Mouse (Mus musculus) brain, embryonic 18.5 days (tissue): ENCODE data around the gene Arpc3.
"Not testable (repeated sequence)": the region's sequence is repeated elsewhere in the genome, so short reads cannot be mapped to it uniquely, and the experiment has no call there.

ENCODE experiments used
- DNase-seq: peaks from one replicate; pipeline ENCODE4 v3.0.0-alpha.2; 2012; ENCODE audit warnings: low read depth, low spot score

The Arpc3 gene

DNA sequence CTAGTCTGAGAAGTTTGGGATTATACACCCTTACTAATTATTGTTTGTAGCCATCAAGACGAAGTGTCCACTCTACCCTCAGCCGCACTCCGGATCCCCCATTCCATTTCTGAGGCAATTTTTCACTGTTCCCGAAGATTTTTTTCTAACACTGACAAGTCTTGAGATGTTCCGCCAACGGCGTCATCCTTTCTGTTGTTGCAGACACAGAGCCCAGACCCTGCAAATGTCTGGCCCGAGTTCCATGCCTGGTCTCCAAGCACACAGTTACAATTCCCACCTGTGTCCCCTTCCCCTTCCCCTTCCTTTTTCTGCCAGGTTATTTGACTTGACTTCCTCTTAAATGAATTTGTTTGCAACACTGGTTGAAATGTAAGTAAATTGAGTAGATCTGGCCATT is 8.2 kb downstream of the Arpc3 start:
- DNase-seq: no peak

DNA sequence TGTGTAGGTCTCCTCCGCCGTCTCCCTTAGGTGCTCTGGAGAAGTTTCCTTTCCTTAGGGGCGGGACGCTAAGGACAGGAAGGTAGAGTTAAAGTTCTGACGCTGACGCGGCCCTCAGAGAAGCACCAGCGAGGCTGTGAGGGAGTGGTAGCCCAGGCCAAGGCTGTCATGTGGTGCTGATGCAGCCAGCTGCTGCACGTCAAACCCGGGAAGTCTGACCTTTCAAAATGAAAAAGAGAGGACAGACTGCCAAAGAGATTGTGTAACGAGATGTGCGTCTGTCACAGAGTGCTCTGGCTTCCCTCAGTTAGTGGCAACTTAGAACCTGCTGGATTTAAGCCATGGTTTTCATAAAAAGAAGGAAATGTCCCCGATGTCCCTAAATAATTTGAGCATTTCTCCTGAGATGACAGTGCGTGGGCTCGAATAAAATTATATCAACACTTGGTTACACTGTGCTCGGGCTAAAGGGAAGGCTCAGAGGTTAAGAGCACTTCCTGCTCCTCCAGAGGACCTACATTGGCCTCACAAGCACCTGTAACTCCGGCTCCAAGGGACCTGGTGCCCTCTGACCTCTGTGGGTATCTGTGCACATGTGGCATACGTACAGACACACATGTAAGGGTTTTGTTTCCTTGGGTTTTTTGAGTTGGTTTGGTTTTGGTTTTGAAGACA is 9.1 kb downstream of the Arpc3 start:
- DNase-seq: no peak

DNA sequence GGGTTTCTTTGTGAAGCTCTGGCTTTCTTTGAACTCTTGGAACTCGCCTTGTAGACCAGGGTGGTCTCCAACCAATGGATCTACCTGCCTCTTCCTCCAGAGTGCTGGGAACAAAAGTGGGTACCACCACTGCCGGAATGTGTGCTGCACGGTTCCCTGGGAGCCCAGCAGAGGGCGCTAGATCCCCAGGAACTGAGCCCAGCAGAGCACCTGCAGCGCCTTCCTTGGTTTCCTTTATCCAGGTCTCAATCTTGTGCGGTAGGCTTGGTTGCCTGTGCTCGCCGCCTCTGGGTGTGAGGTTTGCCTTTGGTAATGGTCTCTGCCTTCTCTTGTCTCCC is 9.6 kb downstream of the Arpc3 start:
- DNase-seq: no peak

DNA sequence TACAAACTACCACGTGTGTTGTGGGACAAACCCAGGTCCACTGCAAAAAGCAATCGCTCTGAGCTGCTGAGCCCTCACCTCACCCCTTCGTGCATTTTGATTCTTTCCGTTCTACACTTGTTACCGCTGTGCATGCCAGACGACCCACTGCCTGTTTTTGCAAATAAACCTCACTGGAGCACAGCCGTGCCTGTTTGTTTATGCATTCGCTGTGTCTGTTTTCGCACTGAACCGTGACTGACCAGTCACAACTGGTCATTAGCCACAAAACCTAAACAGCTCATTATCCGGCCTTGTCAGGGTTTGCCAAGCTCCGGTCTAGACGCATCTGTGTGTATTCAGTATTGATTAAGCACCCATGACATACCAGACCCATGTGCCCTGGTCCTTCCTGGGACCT is 10.5 kb downstream of the Arpc3 start:
- no peak for DNase-seq

DNA sequence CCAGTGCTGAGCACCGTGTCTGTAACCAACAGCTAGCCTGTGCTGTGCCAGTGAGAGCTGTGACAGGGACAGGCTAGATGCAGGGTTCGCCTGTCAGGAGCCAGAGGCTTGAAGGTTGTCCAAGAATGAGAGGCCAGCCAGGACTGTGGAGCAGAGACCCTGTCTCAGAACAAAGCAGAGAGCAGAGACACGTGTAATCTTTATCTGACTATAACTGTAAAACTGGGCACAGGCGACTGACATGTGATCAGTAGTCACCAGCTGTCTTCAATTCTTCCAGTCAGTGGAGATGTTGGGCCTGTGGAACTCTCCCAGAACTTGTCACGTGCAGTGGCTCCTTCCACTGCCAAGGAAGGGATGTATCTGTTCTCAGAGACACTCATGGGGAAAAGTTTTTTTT is 11.1 kb downstream of the Arpc3 start:
- DNase-seq: no peak

DNA sequence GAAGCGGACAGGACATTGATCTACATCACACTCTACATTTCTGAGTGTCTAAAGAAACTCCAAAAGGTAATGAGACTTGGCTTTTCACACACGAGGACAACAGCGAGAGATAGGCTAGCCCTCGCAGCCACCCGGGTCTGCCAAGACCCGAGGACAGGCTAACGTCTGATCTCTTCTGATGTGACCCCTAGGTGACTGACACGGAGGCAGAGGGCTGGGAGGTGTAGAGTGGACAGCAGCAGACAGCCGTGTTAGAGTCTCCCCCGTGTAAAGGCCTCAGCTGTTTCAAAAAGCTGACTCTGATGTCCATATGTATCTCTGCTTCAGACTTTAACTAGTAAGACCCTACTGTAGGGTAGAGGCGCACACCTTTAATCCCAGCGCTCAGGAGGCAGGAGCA is 11.7 kb downstream of the Arpc3 start:
- DNase-seq: no peak

DNA sequence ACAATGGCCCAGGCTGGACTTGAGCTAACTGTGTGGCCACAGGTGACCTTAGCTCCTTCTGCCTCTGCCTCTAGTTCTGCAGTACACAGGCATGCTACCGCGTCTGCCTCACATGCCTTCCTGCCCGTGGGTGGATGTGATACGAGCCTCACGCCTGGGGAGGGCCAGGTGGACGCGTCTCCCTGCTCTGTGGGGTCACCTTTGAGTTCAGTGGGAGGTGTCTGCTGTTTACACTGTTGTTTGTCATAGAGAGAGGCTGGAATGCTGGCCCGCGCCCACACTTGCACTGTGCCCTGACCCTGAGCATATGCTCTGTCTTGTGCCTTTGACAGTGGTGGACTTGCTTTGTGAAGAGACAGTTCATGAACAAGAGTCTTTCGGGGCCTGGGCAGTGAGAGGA is 13.9 kb downstream of the Arpc3 start:
- DNase-seq: no peak

DNA sequence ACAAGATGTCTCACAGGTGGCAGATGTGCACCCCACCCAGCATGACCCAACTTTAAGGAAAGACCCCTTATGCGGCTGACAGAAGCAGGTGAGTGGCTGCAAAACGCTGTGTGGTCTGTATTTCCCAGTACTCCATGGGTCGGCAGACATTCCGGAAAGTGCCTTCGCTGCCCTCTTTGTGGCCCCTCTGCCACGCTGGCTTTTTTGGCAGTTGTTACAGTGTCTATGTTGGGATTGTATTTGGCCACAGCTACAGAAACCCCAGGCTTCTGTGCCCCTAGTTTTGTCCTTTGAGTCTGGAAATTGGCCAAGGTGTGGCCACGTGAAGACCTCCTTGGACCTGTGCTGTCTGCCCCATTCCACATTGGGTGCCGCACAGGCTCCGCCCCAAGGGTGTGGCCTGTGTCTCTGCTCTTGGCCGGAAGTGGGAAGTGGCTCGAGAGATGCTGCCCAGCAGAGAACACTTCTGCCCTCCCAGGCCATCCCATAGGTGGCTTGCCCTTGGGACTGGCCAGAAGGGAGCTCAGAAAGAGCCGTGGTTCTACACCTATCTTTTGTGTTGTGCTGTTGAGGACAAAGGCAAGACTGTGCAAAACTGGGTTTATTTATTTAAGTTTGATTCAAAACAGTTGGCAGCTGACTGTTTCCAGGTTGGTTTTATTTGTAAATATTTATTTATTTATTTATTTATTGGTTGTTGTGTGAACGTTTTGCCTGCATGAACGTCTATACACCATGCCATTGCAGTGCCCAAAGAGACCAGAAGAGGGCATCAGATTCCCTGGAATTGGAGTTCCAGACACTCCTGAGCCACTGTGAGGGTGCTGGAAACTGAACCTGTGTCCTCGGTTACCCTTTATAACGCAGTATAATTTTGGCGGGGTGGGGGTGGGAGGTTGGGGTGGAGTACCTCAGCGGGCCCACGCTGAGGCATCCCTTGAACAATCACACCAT is 18.3 kb downstream of the Arpc3 start:
- no peak for DNase-seq

DNA sequence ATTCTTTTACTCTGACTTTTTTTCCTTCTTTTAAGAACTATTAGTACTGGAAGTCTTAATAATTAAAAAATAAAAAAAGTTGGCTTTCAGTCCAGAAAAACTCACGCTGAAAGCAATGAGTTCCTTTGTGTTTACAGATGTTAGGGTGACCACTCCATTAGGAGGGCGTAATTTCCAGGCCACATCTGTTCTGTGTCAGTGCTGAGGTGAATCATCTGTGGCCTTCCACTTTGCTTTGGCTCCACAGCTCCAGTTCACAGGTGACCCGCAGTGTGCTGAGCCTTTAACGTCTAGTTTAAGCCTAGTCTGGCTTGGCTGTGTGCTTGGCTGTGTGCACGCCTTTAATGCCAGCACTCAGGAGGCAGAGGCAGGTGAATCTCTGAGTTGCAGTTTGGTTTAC is 20.2 kb downstream of the Arpc3 start:
- DNase-seq: no peak

DNA sequence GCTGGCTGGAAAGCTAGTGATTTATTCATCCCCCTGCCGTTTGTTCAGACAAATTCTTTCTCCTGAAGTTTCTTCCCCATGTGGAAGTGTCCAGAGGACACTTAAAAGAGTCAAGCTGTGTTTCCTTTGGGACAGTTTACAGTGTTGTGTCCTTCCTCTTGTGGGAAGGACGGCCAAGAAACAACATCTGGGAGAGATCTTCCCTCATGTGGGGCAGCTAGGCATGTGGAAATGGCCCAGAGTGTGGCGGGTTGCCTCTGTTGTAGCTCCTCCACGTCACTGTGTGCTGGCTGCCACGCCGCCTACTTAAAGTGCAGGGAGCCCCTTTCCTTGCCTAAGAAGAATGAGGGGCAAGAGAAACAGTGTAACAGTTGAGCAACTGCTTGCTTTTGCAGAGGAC is 21.1 kb downstream of the Arpc3 start:
- no peak for DNase-seq

DNA sequence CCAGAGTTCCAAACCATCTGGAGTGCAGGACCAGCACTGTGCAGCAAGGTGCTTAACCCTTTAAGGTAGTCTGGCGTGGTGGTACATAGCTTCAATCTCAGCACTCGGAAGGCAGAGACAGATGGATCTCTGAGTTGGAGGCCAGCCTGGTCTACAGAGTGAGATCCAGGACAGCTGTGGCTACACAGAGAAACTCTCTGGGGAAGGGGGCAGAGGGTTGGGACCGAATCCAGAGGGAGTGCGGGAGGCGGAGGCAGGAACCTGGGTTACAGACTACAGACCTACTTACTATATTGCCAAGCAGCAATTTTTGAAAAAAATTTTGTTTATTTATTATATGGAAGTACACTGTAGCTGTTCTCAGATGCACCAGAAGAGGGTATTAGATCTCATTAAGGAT is 22.7 kb downstream of the Arpc3 start:
- DNase-seq: no peak

DNA sequence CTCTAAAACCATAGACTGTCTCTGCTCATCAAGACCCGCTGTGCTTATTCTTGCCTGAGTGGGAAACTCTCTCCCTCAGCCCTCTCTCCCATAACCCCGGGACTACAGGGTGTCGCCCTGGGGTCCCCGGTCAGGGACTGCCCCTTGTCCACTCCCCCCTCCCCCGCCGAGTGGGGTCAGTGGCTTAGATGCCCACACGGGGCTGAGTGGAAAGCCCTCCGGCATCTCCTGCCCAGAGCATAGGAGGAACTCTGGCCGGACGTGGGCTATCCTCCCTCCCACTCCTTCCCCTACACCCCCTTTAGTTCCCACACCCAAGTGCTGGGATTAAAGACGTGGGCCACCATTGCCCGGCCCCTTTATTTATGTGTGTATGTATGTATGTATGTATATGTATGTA is 23.8 kb downstream of the Arpc3 start:
- no peak for DNase-seq

DNA sequence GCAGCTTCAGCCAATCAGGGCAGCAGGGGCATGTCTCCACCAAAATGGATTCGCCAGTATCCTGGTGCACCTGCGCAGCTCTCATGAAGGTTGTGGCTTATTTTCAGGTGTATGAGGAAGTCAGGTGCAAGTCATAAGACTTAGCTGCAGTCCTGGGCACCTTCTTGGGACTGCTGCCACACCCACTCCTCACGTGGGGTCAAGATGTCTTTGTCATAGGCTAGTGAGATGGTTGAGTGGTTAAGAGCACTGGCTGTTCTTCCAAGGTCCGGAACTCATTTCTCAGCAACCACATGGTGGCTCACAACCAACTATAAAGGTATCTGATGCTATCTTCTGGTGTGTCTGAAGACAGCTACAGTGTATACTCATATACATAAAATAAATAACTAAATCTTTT is 29.0 kb downstream of the Arpc3 start:
- not testable (repeated sequence) for DNase-seq

DNA sequence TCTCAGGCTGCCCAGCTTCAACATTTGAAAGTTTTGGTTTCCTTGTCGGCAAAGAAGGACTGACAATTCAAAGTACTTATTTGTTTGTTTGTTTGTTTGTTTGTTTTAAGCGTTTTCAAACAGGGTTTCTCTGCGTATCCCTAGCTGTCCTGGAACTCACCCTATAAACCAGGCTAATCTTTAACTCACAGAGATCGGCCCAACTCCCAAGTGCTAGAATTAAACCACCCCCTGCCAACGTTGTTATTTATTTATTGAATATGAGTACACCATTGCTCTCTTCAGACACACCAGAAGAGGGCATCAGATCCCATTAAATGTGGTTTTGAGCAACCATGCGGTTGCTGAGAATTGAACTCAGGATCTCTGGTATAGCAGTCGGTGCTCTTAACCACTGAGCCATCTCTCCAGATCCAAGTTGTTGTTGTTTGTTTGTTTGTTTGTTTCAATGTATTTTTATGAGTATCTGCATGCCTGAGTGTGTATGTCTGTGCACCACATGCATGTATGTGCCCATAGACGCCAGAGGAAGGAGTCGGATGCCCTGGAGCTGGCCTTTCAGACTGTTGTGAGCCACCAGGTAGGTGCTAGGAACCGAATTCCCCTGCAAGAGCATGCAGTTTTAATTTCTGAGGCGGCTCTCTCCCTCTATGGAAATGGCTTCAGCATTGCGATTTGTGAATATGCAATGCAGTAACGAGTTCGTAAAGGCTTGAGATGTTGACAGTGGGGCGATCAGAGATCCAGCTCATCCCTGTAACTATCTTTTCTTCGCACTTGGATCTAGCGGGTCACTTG is 29.8 kb downstream of the Arpc3 start, which contains the start of gene Anapc7:
Gene Anapc7 (plus strand): TSS at position 423 of the 798 bp plus-strand sequence.
- DNase-seq: no peak

DNA sequence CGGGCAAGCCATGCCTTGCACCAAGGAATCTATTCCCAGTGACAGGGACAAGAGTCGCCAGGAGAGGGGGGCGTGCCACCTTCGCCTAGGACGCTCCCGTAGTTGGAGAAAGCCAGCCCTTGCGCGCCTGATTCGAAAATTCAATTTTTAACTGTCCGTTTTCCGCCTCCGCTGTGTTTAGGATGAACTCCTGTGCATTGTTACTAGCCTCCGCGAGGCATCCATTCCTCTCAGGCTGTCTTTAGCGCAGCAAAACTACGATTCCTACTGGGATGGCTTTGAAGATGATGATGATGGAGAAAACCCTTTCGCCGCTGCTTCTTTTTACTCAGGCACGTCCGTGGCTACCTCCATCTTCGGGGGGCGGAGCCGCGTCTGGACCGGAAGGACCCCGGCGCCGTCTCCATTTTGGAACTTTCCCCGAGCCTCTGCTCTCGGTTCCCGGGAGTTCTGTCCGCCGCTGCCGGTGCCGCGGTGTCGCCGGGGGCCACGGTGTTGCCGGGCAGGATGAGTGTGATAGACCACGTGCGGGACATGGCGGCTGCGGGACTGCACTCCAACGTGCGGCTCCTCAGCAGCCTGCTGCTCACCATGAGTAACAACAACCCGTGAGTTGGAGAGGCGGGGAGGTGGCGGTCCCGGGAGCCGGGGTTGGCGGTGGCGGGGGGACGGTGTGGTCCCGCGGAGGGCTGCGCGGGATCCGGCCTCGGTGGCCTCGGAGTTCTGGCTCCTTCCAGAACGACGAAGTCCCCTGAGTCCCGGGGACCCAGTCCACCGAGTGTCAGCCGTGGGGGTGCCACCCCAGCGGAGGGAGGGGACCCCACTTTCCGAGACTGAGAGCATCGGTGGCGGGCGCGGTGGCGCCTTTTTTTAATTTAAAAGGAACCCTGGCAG is 30.6 kb downstream of the Arpc3 start:
- DNase-seq: peak; percentile 80

DNA sequence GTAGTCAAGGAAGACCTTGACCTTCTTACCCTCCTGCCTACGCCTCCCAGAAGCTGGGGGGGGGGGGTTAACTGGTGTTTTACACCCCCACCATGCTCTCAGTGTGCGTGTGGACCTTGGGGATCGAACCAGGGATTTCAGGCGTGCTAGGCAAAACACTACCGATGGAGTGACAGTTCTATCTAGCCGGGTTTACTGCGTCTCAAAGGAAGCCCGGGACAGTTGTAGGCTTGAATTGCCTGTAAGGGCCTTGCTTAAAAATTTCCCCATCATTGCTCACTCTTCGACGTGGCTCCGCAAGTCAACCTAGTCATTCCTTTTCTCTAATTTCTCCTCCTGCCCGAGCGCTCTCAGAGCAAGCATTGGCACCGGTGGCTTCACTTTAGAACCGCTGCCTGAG is 31.4 kb downstream of the Arpc3 start:
- no peak for DNase-seq

DNA sequence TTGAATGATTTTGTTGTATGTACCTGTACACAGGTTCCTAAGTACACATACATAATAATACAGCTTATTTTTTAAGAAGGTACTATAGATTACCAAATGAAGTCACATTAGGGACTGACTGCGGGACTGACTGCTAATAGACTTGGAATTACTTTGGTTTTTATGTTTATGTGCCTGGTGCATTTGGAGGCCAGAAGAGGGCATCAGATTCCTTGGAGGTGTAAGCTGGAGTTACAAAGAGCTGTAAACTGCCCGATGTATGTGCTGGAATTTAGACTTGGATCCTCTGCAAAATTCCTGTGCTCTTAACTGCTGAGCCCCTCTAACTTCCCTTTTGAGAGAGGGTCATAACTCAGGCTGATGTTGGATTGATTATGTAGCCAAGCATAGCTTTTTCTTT is 33.9 kb downstream of the Arpc3 start:
- no peak for DNase-seq

DNA sequence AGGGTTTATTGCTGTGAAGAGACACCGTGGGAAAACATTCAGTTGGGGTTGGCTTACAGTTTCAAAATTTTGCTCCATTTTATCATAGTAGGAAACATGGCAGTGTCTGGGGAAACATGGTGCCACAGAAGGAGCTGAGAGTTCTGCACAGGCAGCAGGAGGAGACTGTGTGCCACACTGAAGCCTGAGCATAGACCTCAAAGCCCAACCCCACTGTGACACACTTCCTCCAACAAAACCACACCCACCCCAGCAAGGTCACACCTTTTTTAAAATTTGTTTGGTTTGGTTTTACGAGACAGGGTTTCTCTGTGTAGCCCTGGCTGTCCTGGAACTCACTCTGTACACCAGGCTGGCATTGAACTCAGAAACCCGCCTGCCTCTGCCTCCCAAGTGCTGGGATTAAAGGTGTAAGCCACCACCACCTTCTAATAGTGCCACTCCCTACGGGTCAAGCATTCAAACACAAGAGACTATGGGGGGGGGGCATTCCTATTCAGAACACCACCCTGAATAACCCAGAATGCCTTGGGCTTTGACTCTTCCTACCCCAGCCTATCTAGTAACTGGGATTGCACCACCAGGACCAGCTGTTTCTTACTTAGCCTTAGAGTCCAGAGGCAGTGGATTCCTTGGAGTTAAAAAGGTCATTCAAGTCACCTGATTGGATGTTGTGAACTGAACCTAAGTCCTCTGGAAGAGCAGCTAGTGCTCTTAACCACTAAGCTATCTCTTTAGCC is 38.5 kb downstream of the Arpc3 start:
- no peak for DNase-seq

DNA sequence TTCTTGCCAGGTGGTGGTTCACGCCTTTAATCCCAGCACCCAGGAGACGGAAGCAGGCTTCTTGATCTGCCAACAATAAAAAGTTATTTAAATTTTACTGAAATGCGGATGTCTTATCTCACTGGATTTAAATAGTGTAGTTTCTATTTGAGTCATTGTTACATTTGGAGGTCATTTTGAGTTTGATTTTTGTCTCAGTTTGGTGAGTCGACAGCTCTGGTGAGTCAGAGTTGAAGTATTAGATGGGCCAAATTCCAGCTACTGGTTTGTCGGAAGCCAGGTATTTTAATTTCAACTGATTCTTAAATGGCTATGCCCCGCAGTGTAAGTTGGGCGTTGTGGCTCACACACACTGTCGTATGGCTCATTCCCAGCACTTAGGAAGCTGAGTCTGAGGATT is 39.5 kb downstream of the Arpc3 start:
- no peak for DNase-seq

DNA sequence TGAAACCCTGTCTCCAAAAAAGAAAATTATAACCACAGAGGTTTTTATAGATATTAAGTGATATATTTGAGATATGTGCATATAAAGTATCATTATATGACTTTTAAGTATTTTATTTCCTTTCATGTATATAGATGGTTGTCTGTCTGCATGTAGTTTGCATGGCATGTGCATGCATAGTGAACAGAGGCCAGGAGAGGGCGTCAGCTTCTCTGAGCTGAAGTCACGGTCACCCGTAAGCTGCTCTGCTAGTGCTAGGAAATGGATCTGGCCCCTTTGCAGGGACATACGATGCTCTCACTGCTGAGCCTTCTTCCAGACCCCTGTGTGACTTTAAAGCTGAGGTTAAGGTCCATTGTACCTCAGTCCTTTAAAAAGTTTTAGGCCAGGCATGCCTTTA is 42.9 kb downstream of the Arpc3 start:
- no peak for DNase-seq
